Mouse (Mus musculus) CH12.LX (cell line): ENCODE measurements around the gene Prrc2a. TPM values are rescaled to one million over a fixed set of nuclear protein-coding genes. Genes with fewer than 3 reads are reported as not detected.

Source experiments
- DNase-seq: peaks from one replicate; pipeline ENCODE4 v3.0.0-alpha.2; 2013; ENCODE audit errors: extremely low read depth
- H3K27ac ChIP-seq: 2 replicates; pipeline ENCODE4 v1.5.1; 2012; ENCODE audit warnings: low read depth, mild to moderate bottlenecking, control low read depth, moderate library complexity; ENCODE audit not compliant: insufficient read depth
- H3K27me3 ChIP-seq: replicated peaks from 2 replicates; pipeline ENCODE3; 2012; ENCODE audit warnings: inconsistent platforms
- H3K36me3 ChIP-seq, 2 experiments: replicated peaks in 1 of 2; 2 replicates each; pipeline versions ENCODE3 to v1.6.1; 2012; ENCODE audit warnings: inconsistent platforms in 1 of 2, low read length in 1 of 2, mild to moderate bottlenecking in 1 of 2, mixed read lengths in 1 of 2, moderate library complexity in 1 of 2; ENCODE audit not compliant: control insufficient read depth in 1 of 2, insufficient read depth in 1 of 2
- H3K4me1 ChIP-seq, 2 experiments: 2 replicates each; pipeline ENCODE4 v1.6.1; 2012; ENCODE audit warnings: inconsistent platforms in 1 of 2, moderate library complexity in 1 of 2; ENCODE audit not compliant: insufficient read depth in 2 of 2, control insufficient read depth in 1 of 2
- H3K4me2 ChIP-seq: 2 replicates; pipeline ENCODE4 v1.6.1; 2012; ENCODE audit warnings: low read depth, mild to moderate bottlenecking, control low read depth; ENCODE audit not compliant: poor library complexity, insufficient read depth, severe bottlenecking
- H3K4me3 ChIP-seq, 3 experiments: fragments of 150-350 bp in 1 of 3; sonication (generic) in 1 of 3; replicated peaks in 1 of 3; 2 replicates each; pipeline versions ENCODE3 to v1.5.1; 2011 to 2012; ENCODE audit warnings: low read depth in 2 of 3, low read length in 2 of 3, mild to moderate bottlenecking in 2 of 3, moderate library complexity in 2 of 3, control low read depth in 1 of 3, improper control_type of control experiment in 1 of 3, inconsistent platforms in 1 of 3, mixed read lengths in 1 of 3; ENCODE audit not compliant: poor library complexity in 1 of 3
- H3K79me2 ChIP-seq: replicated peaks from 2 replicates; pipeline ENCODE4 v1.6.1; 2012; ENCODE audit warnings: mild to moderate bottlenecking, moderate library complexity; ENCODE audit not compliant: control insufficient read depth, poor library complexity, insufficient read depth, severe bottlenecking; ENCODE audit errors: extremely low read depth
- H3K9ac ChIP-seq: 2 replicates; pipeline ENCODE4 v1.6.1; 2012; ENCODE audit warnings: low read depth, mild to moderate bottlenecking, control low read depth, moderate library complexity; ENCODE audit not compliant: insufficient read depth
- H3K9me3 ChIP-seq: replicated peaks from 2 replicates; pipeline ENCODE3; 2012; ENCODE audit warnings: low read length, inconsistent platforms, mixed read lengths
- BHLHE40 ChIP-seq: IDR thresholded peaks from 2 replicates; pipeline ENCODE4 v1.6.1; 2011; ENCODE audit warnings: mild to moderate bottlenecking, low read depth, low read length, improper control_type of control experiment
- CHD1 ChIP-seq: IDR thresholded peaks from 2 replicates; pipeline ENCODE4 v1.6.1; 2012; ENCODE audit warnings: low read depth, low read length, improper control_type of control experiment, inconsistent platforms
- CHD2 ChIP-seq: IDR thresholded peaks from 2 replicates; pipeline ENCODE4 v1.6.1; 2011; ENCODE audit warnings: low read length, improper control_type of control experiment
- CTCF ChIP-seq, 2 experiments: IDR thresholded peaks in 1 of 2; conservative IDR thresholded peaks in 1 of 2; 2 replicates each; pipeline ENCODE4 v1.5.1; 2011 to 2012; ENCODE audit warnings: low read depth in 2 of 2, low read length in 2 of 2, improper control_type of control experiment in 1 of 2, inconsistent platforms in 1 of 2, mild to moderate bottlenecking in 1 of 2, moderate library complexity in 1 of 2
- ELF1 ChIP-seq: IDR thresholded peaks from 2 replicates; pipeline ENCODE4 v1.6.1; 2014; ENCODE audit warnings: low read depth, mild to moderate bottlenecking, inconsistent platforms, low read length, improper control_type of control experiment
- ETS1 ChIP-seq: conservative IDR thresholded peaks from 2 replicates; pipeline ENCODE4 v1.6.1; 2012; ENCODE audit warnings: low read depth, mild to moderate bottlenecking, inconsistent platforms, low read length, improper control_type of control experiment, moderate library complexity
- GABPA ChIP-seq: IDR thresholded peaks from 2 replicates; pipeline ENCODE4 v1.6.1; 2012; ENCODE audit warnings: low read depth, low read length, improper control_type of control experiment, inconsistent platforms; ENCODE audit not compliant: insufficient replicate concordance
- IRF4 ChIP-seq: IDR thresholded peaks from 2 replicates; pipeline ENCODE4 v1.6.1; 2014; ENCODE audit warnings: low read depth, mild to moderate bottlenecking, inconsistent platforms, low read length, improper control_type of control experiment
- JUN ChIP-seq: IDR thresholded peaks from 2 replicates; pipeline ENCODE4 v1.6.1; 2011; ENCODE audit warnings: low read depth, mild to moderate bottlenecking, low read length, improper control_type of control experiment, moderate library complexity; ENCODE audit not compliant: insufficient read depth
- JUND ChIP-seq: conservative IDR thresholded peaks from 2 replicates; pipeline ENCODE4 v1.6.1; 2011; ENCODE audit warnings: low read depth, low read length, improper control_type of control experiment
- KAT2A ChIP-seq: IDR thresholded peaks from 2 replicates; pipeline ENCODE4 v1.6.1; 2012; ENCODE audit warnings: low read length, improper control_type of control experiment, inconsistent platforms; ENCODE audit not compliant: insufficient replicate concordance
- MAFK ChIP-seq: IDR thresholded peaks from 2 replicates; pipeline ENCODE4 v1.6.1; 2011; ENCODE audit warnings: low read length, improper control_type of control experiment; ENCODE audit not compliant: insufficient replicate concordance
- MAX ChIP-seq: IDR thresholded peaks from 2 replicates; pipeline ENCODE4 v1.6.1; 2011; ENCODE audit warnings: low read length, improper control_type of control experiment
- MAZ ChIP-seq: IDR thresholded peaks from 2 replicates; pipeline ENCODE4 v1.6.1; 2012; ENCODE audit warnings: low read depth, mild to moderate bottlenecking, inconsistent platforms, low read length, improper control_type of control experiment, moderate library complexity
- MEF2A ChIP-seq: IDR thresholded peaks from 2 replicates; pipeline ENCODE4 v1.6.1; 2014; ENCODE audit warnings: low read depth, mild to moderate bottlenecking, inconsistent platforms, low read length, improper control_type of control experiment, borderline replicate concordance
- MYC ChIP-seq: IDR thresholded peaks from 2 replicates; pipeline ENCODE4 v1.6.1; 2011; ENCODE audit warnings: low read depth, mild to moderate bottlenecking, improper control_type of control experiment, low read length
- NELFE ChIP-seq: IDR thresholded peaks from 2 replicates; pipeline ENCODE4 v1.6.1; 2011; ENCODE audit warnings: low read depth, low read length, improper control_type of control experiment
- PAX5 ChIP-seq: IDR thresholded peaks from 2 replicates; pipeline ENCODE4 v1.6.1; 2012; ENCODE audit warnings: low read length, inconsistent platforms, mixed read lengths
- POLR2A ChIP-seq: IDR thresholded peaks from 2 replicates; pipeline ENCODE4 v1.6.1; 2011; ENCODE audit warnings: low read depth, mild to moderate bottlenecking, improper control_type of control experiment, low read length
- POLR2AphosphoS2 ChIP-seq: IDR thresholded peaks from 2 replicates; pipeline ENCODE4 v1.6.1; 2011; ENCODE audit warnings: low read depth, low read length, improper control_type of control experiment
- RAD21 ChIP-seq: IDR thresholded peaks from 2 replicates; pipeline ENCODE4 v1.6.1; 2011; ENCODE audit warnings: low read depth, mild to moderate bottlenecking, low read length, improper control_type of control experiment, moderate library complexity
- RCOR1 ChIP-seq: conservative IDR thresholded peaks from 2 replicates; pipeline ENCODE4 v1.6.1; 2012; ENCODE audit warnings: low read depth, mild to moderate bottlenecking, inconsistent platforms, low read length, improper control_type of control experiment
- SIN3A ChIP-seq: IDR thresholded peaks from 2 replicates; pipeline ENCODE4 v1.6.1; 2012; ENCODE audit warnings: low read length, improper control_type of control experiment, inconsistent platforms
- SMC3 ChIP-seq: IDR thresholded peaks from 2 replicates; pipeline ENCODE4 v1.6.1; 2011; ENCODE audit warnings: low read depth, low read length, improper control_type of control experiment
- TBP ChIP-seq: conservative IDR thresholded peaks from 2 replicates; pipeline ENCODE4 v1.6.1; 2011; ENCODE audit warnings: low read depth, low read length, improper control_type of control experiment
- TCF12 ChIP-seq: IDR thresholded peaks from 2 replicates; pipeline ENCODE4 v1.6.1; 2014; ENCODE audit warnings: low read depth, mild to moderate bottlenecking, inconsistent platforms, low read length, improper control_type of control experiment
- UBTF ChIP-seq: IDR thresholded peaks from 2 replicates; pipeline ENCODE4 v1.6.1; 2012; ENCODE audit warnings: low read depth, mild to moderate bottlenecking, inconsistent platforms, low read length, improper control_type of control experiment, moderate library complexity
- USF2 ChIP-seq: conservative IDR thresholded peaks from 2 replicates; pipeline ENCODE4 v1.6.1; 2011; ENCODE audit warnings: low read depth, low read length, improper control_type of control experiment
- ZKSCAN1 ChIP-seq: IDR thresholded peaks from 2 replicates; pipeline ENCODE4 v1.6.1; 2012; ENCODE audit warnings: low read depth, inconsistent platforms, low read length, improper control_type of control experiment, borderline replicate concordance
- ZMIZ1 ChIP-seq: IDR thresholded peaks from 2 replicates; pipeline ENCODE4 v1.6.1; 2012; ENCODE audit warnings: low read depth, mild to moderate bottlenecking, inconsistent platforms, low read length, improper control_type of control experiment
- ZNF384 ChIP-seq: IDR thresholded peaks from 2 replicates; pipeline ENCODE4 v1.6.1; 2012; ENCODE audit warnings: low read depth, low read length, improper control_type of control experiment, inconsistent platforms
- dilution Hi-C: fragments of 300-500 bp; cut with MboI; formaldehyde crosslinking; loops from 2 replicates; pipeline ENCODE4 v1.14.3; 2020; ENCODE audit warnings: low sequenced_read_pairs; ENCODE audit not compliant: extremely low pct_unique_long_range_greater_than_20kb, extremely low pct_ligation_motif_present
- in situ Hi-C: fragments of 300-500 bp; cut with MboI; formaldehyde crosslinking; loops from 3 replicates; pipeline ENCODE4 v1.14.3; 2019; ENCODE audit warnings: low sequenced_read_pairs, low pct_ligation_motif_present, low pct_unique_long_range_greater_than_20kb, mixed read lengths
- polyA plus RNA-seq: library from polyadenylated mRNA; unstranded; fragments of >175 nt; gene quantifications from 2 replicates; pipeline ENCODE4 v1.2.1, GENCODE M21; 2012; ENCODE audit warnings: low read depth; ENCODE audit not compliant: insufficient read length
- total RNA-seq, 2 experiments: library from RNA; depleted of rRNA; stranded (reverse); fragments of 300-350 nt in 1 of 2; fragments of >200 nt in 1 of 2; gene quantifications; 2 replicates each; pipeline ENCODE4 v1.2.3; 2012 to 2014

Prrc2a gene
- total and polyA plus RNA-seq, 3 experiments: 31.3 to 313 (median 80.4) TPM

- peak within 1 kb of the TSS; percentile 68 to 92 (median 73) for H3K4me3 ChIP-seq
- peaks cover 28% of the 10 kb centered on the region for H3K79me2 ChIP-seq
- dilution Hi-C loops: no loop called here
- H3K9me3 ChIP-seq: no peaks in the 10 kb centered on the region
- in situ Hi-C loops: no loop called here
- peak within 1 kb of the TSS; percentile 78 for H3K27ac ChIP-seq
- H3K36me3 ChIP-seq: peaks cover 3 to 15% of the 10 kb centered on the region in 2 experiments
- peaks cover 17 to 66% of the 10 kb centered on the region in 2 experiments; a peak in 3 of 4 replicates for H3K4me1 ChIP-seq
- peak; percentile 85 for DNase-seq
- H3K9ac ChIP-seq: peak within 1 kb of the TSS; percentile 83
- TF ChIP-seq JUND (no peak), POLR2A (peak; percentile 100), POLR2AphosphoS2 (peak; percentile 97), ZNF384 (no peak), MAFK (no peak), SMC3 (no peak), ETS1 (peak; percentile 64), JUN (no peak), TBP (peak; percentile 98), PAX5 (no peak), MAX (0 out of 2 replicates have a peak, but pooled peaks have one; percentile 32), RAD21 (no peak), MEF2A (no peak; the same call in 1 of the 2 replicates), CHD2 (no peak), UBTF (0 out of 2 replicates have a peak, but pooled peaks have one; percentile 40), NELFE (peak; percentile 99), KAT2A (no peak), BHLHE40 (no peak), ZMIZ1 (peak; percentile 99), MAZ (no peak), CTCF (conservative IDR thresholded peaks at IDR 0.05 in 1 of 2, IDR thresholded peaks at IDR 0.05 in 1 of 2; ENCODE audit: low read depth in 2 of 2, low read length in 2 of 2) (no peak), SIN3A (0 out of 2 replicates have a peak, but pooled peaks have one; percentile 72), RCOR1 (0 out of 2 replicates have a peak, but pooled peaks have one; percentile 11), ELF1 (peak; percentile 38; the same call in 1 of the 2 replicates), CHD1 (peak; percentile 43; the same call in 1 of the 2 replicates), IRF4 (peak; percentile 44; the same call in 1 of the 2 replicates), ZKSCAN1 (no peak), MYC (no peak), TCF12 (peak; percentile 66; the same call in 1 of the 2 replicates), USF2 (no peak), GABPA (no peak)
- H3K4me2 ChIP-seq: peak within 1 kb of the TSS; percentile 95
- no peaks in the 10 kb centered on the region for H3K27me3 ChIP-seq
These were observed 37.1 kb upstream of the Prrc2a start, which contains the start of gene Tnf for GRCm38 (mm10) chr17:35201787-35202186. TSS of gene Tnf (minus strand) at chr17:35202007.
